Mouse (Mus musculus): ENCODE measurements around the gene Grsf1. TPM values are rescaled to one million over a fixed set of nuclear protein-coding genes. Genes with fewer than 3 reads are reported as not detected.

Gene Grsf1
- total RNA-seq, 2 experiments from 2014 or later, result 63.4 to 66.7 TPM

- intact Hi-C loops (cut with DNase I), result loop anchor here (5.0 kb wide), 1 partner anchor 33 kb away; no protein-coding TSS in a partner anchor
- no peak for DNase-seq
Measured at GRCm38 (mm10) chr5:88634076-88634475, 41.9 kb downstream of the Grsf1 start.

GRCm38 (mm10) chr5:88632463-88632862 is 43.5 kb downstream of the Grsf1 start:
- intact Hi-C loops (cut with DNase I), result loop anchor here (5.0 kb wide), 1 partner anchor 35 kb away; no protein-coding TSS in a partner anchor

GRCm38 (mm10) chr5:88631545-88631944 is 44.4 kb downstream of the Grsf1 start:
- intact Hi-C loops (cut with DNase I), result loop anchor here (5.0 kb wide), 1 partner anchor 36 kb away; no protein-coding TSS in a partner anchor
- no peak for DNase-seq

More at GRCm38 (mm10) chr5:88632463-88632862, 43.5 kb downstream of the Grsf1 start:
- no peak for DNase-seq

- DNase-seq, result no peak
Measured at GRCm38 (mm10) chr5:88630883-88631282, 45.1 kb downstream of the Grsf1 start.

GRCm38 (mm10) chr5:88629987-88630386 is 46.0 kb downstream of the Grsf1 start:
- intact Hi-C loops (cut with DNase I), result loop anchor here (5.0 kb wide), 1 partner anchor 37 kb away; no protein-coding TSS in a partner anchor
- no peak for DNase-seq

More at GRCm38 (mm10) chr5:88630883-88631282, 45.1 kb downstream of the Grsf1 start:
- intact Hi-C loops (cut with DNase I), result loop anchor here (5.0 kb wide), 1 partner anchor 36 kb away; no protein-coding TSS in a partner anchor

- DNase-seq, result no peak
- intact Hi-C loops (cut with DNase I), result no loop called here
Measured at GRCm38 (mm10) chr5:88629125-88629524, 46.8 kb downstream of the Grsf1 start.

- intact Hi-C loops (cut with DNase I), result no loop called here
- no peak for DNase-seq
Measured at GRCm38 (mm10) chr5:88627545-88627944, 48.4 kb downstream of the Grsf1 start.

GRCm38 (mm10) chr5:88616988-88617387 is 59.0 kb downstream of the Grsf1 start:
- DNase-seq, result no peak
- intact Hi-C loops (cut with DNase I), result no loop called here

GRCm38 (mm10) chr5:88614129-88614528 is 61.8 kb downstream of the Grsf1 start:
- intact Hi-C loops (cut with DNase I), result no loop called here

More at GRCm38 (mm10) chr5:88614129-88614528, 61.8 kb downstream of the Grsf1 start:
- no peak for DNase-seq

Other genes with a start within 250 kb of the Grsf1 start
- not detected for gene Ambn, start 220.2 kb downstream of the Grsf1 start, total RNA-seq (2021)
- gene Enam, start 188.2 kb downstream of the Grsf1 start, total RNA-seq (2021), result not detected
- under 1 TPM; 0.30 to 0.52 TPM for gene Jchain, start 148.3 kb downstream of the Grsf1 start, total RNA-seq (2021)
- 10 to 100 TPM; 29.2 to 29.7 TPM for gene Utp3, start 121.7 kb downstream of the Grsf1 start, total RNA-seq (2021)
- gene Rufy3, start 111.1 kb downstream of the Grsf1 start, total RNA-seq (2021), result 100 to 1,000 TPM; 284 to 286 TPM
- 10 to 100 TPM; 30.8 to 31.1 TPM for gene Mob1b, start 44.7 kb upstream of the Grsf1 start, total RNA-seq (2021)
- gene Dck, start 88.8 kb upstream of the Grsf1 start, total RNA-seq (2021), result 10 to 100 TPM; 20.1 to 23.3 TPM
- 10 to 100 TPM; 52.0 to 60.8 TPM for gene Slc4a4, start 210.6 kb upstream of the Grsf1 start, total RNA-seq (2021)

All from left cerebral cortex, postnatal 4 days (tissue).